Mouse (Mus musculus): ENCODE results near the gene Hck. TPM values are rescaled to one million over a fixed set of nuclear protein-coding genes. Genes with fewer than 3 reads are reported as not detected.

Gene Hck
- polyA plus RNA-seq, 1 experiment from 2014 or later: 10.6 TPM

GRCm38 (mm10) chr2:153080841-153081523 lies 27.3 kb upstream of the Hck start:
- H3K27me3 ChIP-seq: peaks cover 13% of the 10 kb centered on the region; the same call in 1 of the 2 replicates
- no peak overlapping the region for H3K4me2 ChIP-seq
- no peak overlapping the region for H3K9ac ChIP-seq
- no peak overlapping the region for H3K4me3 ChIP-seq
- no peaks in the 10 kb centered on the region for H3K36me3 ChIP-seq
- no peak overlapping the region for H3K27ac ChIP-seq
- WGBS: 35% methylated on average over 32 of the region's 32 CpGs
- H3K9me3 ChIP-seq: no peaks in the 10 kb centered on the region
- ATAC-seq (ENCODE audit: insufficient number of reproducible peaks, low FRiP score, low TSS enrichment, low read depth): no peak
- no peaks in the 10 kb centered on the region for H3K4me1 ChIP-seq

- Histone ChIP-seq H3K9me3 (no peaks in the 10 kb centered on the region), H3K36me3 (no peaks in the 10 kb centered on the region), H3K27me3 (peaks cover 6% of the 10 kb centered on the region; the same call in 1 of the 2 replicates), H3K4me2 (no peak overlapping the region), H3K4me1 (no peaks in the 10 kb centered on the region), H3K9ac (no peak overlapping the region), H3K4me3 (no peak overlapping the region), H3K27ac (no peak overlapping the region)
- no peak for ATAC-seq (ENCODE audit: insufficient number of reproducible peaks, low FRiP score, low TSS enrichment, low read depth)
- 79% methylated on average over 6 of the region's 6 CpGs for WGBS
Measured at GRCm38 (mm10) chr2:153081866-153082265, 26.4 kb upstream of the Hck start.

DNA sequence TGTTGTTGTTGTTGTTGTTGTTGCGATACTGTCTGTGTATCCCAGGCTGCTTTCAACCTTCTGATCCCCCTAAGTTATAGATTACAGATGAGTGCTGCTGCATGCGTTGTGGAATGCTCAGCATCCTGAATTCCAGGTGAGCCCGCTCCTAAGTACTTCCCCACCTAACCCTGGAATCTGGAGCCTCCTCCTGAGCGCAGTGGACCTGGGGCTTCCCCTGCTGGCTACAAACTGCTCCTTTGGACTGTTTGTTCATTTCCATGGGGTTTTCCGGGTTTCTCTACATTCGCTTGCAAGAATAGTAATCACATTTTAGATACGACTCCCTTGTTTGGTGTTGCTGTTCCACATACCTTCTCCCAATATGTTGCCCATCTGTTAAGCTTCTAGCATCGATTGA lies 25.0 kb upstream of the Hck start:
- no peak overlapping the region for H3K27ac ChIP-seq
- no peak overlapping the region for H3K9ac ChIP-seq
- no peaks in the 10 kb centered on the region for H3K36me3 ChIP-seq
- 78% methylated on average over 8 of the region's 8 CpGs for WGBS
- H3K4me2 ChIP-seq: no peak overlapping the region
- no peak overlapping the region for H3K4me3 ChIP-seq
- no peaks in the 10 kb centered on the region for H3K9me3 ChIP-seq
- 0 out of 2 replicates have a peak, but pooled peaks cover 3% of the 10 kb centered on the region for H3K27me3 ChIP-seq
- no peaks in the 10 kb centered on the region for H3K4me1 ChIP-seq
- no peak for ATAC-seq (ENCODE audit: insufficient number of reproducible peaks, low FRiP score, low TSS enrichment, low read depth)

DNA sequence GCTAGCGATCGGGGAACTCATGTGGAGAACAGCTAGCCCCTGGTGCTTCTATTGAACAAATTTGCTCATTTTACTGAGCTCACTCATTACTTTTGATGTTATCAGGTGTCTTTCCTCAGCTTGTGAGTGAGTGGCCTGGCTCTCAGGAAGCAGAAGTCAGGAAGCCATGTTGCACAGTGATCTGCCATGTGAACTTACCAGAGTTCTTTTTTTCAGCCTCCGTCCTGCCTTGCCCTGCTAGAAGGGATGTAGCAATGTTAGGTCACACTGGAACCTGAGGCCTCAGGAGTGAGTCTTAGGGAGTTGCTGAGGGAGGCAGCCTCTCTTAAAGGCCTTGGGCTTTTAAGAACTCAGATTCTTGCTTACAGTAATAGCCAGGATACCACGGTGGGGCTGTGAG lies 24.4 kb upstream of the Hck start:
- H3K4me1 ChIP-seq: no peaks in the 10 kb centered on the region
- no peak overlapping the region for H3K27ac ChIP-seq
- WGBS: 78% methylated on average over 4 of the region's 4 CpGs
- H3K36me3 ChIP-seq: no peaks in the 10 kb centered on the region
- no peak overlapping the region for H3K9ac ChIP-seq
- H3K4me2 ChIP-seq: no peak overlapping the region
- ATAC-seq (ENCODE audit: insufficient number of reproducible peaks, low FRiP score, low TSS enrichment, low read depth): no peak
- no peak overlapping the region for H3K4me3 ChIP-seq
- H3K27me3 ChIP-seq: no peaks in the 10 kb centered on the region
- no peaks in the 10 kb centered on the region for H3K9me3 ChIP-seq

GRCm38 (mm10) chr2:153084261-153084976 lies 23.8 kb upstream of the Hck start:
- ATAC-seq (ENCODE audit: insufficient number of reproducible peaks, low FRiP score, low TSS enrichment, low read depth): no peak
- 61% methylated on average over 7 of the region's 7 CpGs for WGBS
- Histone ChIP-seq H3K4me2 (no peak overlapping the region), H3K9ac (no peak overlapping the region), H3K36me3 (no peaks in the 10 kb centered on the region), H3K4me1 (no peaks in the 10 kb centered on the region), H3K27ac (no peak overlapping the region), H3K9me3 (no peaks in the 10 kb centered on the region), H3K27me3 (no peaks in the 10 kb centered on the region), H3K4me3 (no peak overlapping the region)

- 83% methylated on average over 6 of the region's 6 CpGs for WGBS
Measured at GRCm38 (mm10) chr2:153085556-153085955, 22.7 kb upstream of the Hck start.

DNA sequence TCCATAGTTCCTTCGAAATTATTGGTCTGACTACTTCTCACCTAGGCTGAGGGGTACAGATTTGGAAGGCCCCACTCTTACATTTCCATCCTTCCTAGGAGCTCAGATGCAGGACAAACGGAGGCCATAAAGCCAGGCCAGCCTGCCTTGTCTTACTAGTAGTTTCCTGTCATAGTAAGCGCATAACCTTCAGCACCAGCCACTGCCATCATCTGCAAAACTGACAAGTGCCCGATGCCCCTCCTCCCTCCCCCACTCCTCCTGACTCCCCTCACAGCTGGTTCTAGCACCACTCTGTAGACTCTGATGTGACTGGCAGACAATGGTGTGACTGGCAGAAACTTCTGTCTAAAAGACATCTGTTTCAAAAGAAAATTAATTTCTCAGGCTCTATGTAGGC lies 22.1 kb upstream of the Hck start:
- no peak overlapping the region for H3K27ac ChIP-seq
- no peaks in the 10 kb centered on the region for H3K9me3 ChIP-seq
- no peak for ATAC-seq (ENCODE audit: insufficient number of reproducible peaks, low FRiP score, low TSS enrichment, low read depth)
- H3K9ac ChIP-seq: no peak overlapping the region
- no peaks in the 10 kb centered on the region for H3K27me3 ChIP-seq
- WGBS: 84% methylated on average over 4 of the region's 4 CpGs
- no peak overlapping the region for H3K4me3 ChIP-seq
- H3K4me2 ChIP-seq: no peak overlapping the region
- H3K4me1 ChIP-seq: no peaks in the 10 kb centered on the region
- no peaks in the 10 kb centered on the region for H3K36me3 ChIP-seq

More at GRCm38 (mm10) chr2:153085556-153085955, 22.7 kb upstream of the Hck start:
- no peaks in the 10 kb centered on the region for H3K36me3 ChIP-seq
- H3K4me2 ChIP-seq: no peak overlapping the region
- no peaks in the 10 kb centered on the region for H3K4me1 ChIP-seq
- ATAC-seq (ENCODE audit: insufficient number of reproducible peaks, low FRiP score, low TSS enrichment, low read depth): no peak
- H3K9me3 ChIP-seq: no peaks in the 10 kb centered on the region
- H3K27me3 ChIP-seq: no peaks in the 10 kb centered on the region
- no peak overlapping the region for H3K9ac ChIP-seq
- H3K4me3 ChIP-seq: no peak overlapping the region
- no peak overlapping the region for H3K27ac ChIP-seq

DNA sequence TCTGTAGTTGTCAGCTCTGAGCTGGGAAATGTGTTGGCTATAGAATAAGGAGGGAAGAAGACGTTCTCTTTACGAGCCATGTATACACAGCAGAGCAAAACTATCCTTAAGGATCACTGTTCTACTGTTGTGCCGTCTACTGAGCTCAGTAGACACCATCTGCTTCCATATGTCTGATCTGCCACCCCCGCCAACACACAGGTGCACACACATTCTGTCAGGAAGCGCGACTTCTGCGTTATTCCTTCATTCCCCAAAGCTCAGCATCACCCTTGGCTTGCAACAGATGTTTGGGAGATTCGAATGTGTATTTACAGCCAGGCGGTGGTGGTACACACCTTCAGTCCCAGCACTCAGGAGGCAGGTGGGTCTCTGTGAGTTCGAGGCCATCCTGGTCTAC lies 21.2 kb upstream of the Hck start:
- H3K9me3 ChIP-seq: no peaks in the 10 kb centered on the region
- no peaks in the 10 kb centered on the region for H3K36me3 ChIP-seq
- H3K4me2 ChIP-seq: no peak overlapping the region
- H3K4me3 ChIP-seq: no peak overlapping the region
- no peak for ATAC-seq (ENCODE audit: insufficient number of reproducible peaks, low FRiP score, low TSS enrichment, low read depth)
- 84% methylated on average over 10 of the region's 10 CpGs for WGBS
- no peaks in the 10 kb centered on the region for H3K27me3 ChIP-seq
- H3K4me1 ChIP-seq: no peaks in the 10 kb centered on the region
- no peak overlapping the region for H3K27ac ChIP-seq
- no peak overlapping the region for H3K9ac ChIP-seq

DNA sequence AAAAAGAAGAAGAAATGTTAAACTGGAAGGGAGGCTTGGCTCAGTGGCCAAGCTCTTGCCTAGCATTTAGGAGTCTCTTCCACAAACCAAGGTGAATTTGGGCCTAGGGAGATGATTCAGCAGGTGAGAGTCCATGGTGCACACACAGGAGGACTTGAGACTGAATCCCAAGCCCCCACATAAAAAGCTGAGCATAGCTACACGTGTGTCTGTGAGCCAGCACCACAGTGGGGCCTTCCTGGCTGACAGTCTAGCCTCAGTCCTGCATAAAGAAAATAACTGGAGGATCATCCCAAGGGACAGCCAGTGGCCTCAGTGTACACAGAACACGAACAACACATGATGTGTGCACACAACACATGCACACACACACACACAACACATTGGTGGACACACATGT lies 19.0 kb upstream of the Hck start:
- Histone ChIP-seq H3K9me3 (no peaks in the 10 kb centered on the region), H3K4me3 (no peak overlapping the region), H3K4me2 (no peak overlapping the region), H3K36me3 (no peaks in the 10 kb centered on the region), H3K4me1 (no peaks in the 10 kb centered on the region), H3K9ac (no peak overlapping the region), H3K27ac (no peak overlapping the region), H3K27me3 (no peaks in the 10 kb centered on the region)
- WGBS: 45% methylated on average over 2 of the region's 2 CpGs
- ATAC-seq (ENCODE audit: insufficient number of reproducible peaks, low FRiP score, low TSS enrichment, low read depth): no peak

DNA sequence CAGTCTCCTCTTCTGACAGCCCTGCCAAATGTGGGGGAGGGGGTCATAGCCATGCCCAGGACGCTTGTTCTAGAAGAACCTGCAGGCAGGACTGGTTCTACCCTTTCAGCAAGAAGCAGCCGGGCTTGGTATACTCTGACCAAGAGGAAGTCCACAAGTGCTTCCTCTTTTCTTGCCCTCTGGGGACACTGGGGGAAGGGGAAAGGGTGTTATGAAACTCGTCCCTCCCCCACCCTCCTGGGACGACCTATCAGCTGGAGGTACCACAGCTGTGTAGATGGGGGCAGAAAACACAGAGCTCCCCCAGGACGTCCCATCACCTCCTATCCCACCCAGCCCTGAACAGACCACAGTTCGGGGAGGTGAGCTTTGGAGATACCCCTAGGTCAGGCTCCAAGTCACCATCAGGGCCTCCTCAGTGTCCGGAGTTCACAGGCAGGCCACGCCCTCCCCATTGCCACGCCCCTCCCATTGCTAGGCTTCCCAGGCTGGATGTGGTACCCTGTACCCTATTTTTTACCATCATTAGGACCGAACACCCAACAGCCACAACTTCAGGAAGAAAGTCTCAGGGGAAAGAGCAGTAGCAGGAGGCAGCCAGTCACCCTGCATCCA lies 17.6 kb upstream of the Hck start:
- Histone ChIP-seq H3K4me1 (no peaks in the 10 kb centered on the region), H3K36me3 (no peaks in the 10 kb centered on the region), H3K9me3 (no peaks in the 10 kb centered on the region), H3K9ac (no peak overlapping the region), H3K27ac (no peak overlapping the region), H3K27me3 (no peaks in the 10 kb centered on the region), H3K4me3 (no peak overlapping the region), H3K4me2 (no peak overlapping the region)
- ATAC-seq (ENCODE audit: insufficient number of reproducible peaks, low FRiP score, low TSS enrichment, low read depth): no peak
- 33% methylated on average over 10 of the region's 10 CpGs for WGBS

GRCm38 (mm10) chr2:153107046-153107766 lies 1.1 kb upstream of the Hck start:
- WGBS: 32% methylated on average over 23 of the region's 23 CpGs
- H3K36me3 ChIP-seq: no peaks in the 10 kb centered on the region
- ATAC-seq (ENCODE audit: insufficient number of reproducible peaks, low FRiP score, low TSS enrichment, low read depth): 0 out of 2 replicates have a peak, but pooled peaks have one; percentile 40
- peaks cover 8% of the 10 kb centered on the region for H3K4me1 ChIP-seq
- peak overlapping the region; percentile 44 for H3K4me3 ChIP-seq
- H3K9ac ChIP-seq: no peak overlapping the region
- peak overlapping the region; percentile 81 for H3K4me2 ChIP-seq
- no peaks in the 10 kb centered on the region for H3K9me3 ChIP-seq
- H3K27ac ChIP-seq: no peak overlapping the region
- H3K27me3 ChIP-seq: peaks cover 66% of the 10 kb centered on the region

- no peak for ATAC-seq (ENCODE audit: insufficient number of reproducible peaks, low FRiP score, low TSS enrichment, low read depth)
- Histone ChIP-seq H3K9ac (no peak overlapping the region), H3K4me2 (peak overlapping the region; percentile 81), H3K27me3 (peaks cover 69% of the 10 kb centered on the region), H3K4me1 (peaks cover 8% of the 10 kb centered on the region), H3K36me3 (no peaks in the 10 kb centered on the region), H3K4me3 (peak overlapping the region; percentile 44), H3K27ac (no peak overlapping the region), H3K9me3 (no peaks in the 10 kb centered on the region)
- WGBS: 2% methylated on average over 15 of the region's 15 CpGs
Measured at GRCm38 (mm10) chr2:153107802-153108201, 466 bp upstream of the Hck start.

All from limb, embryonic 15.5 days (tissue).